Mouse (Mus musculus): Measurements from ENCODE around the gene Gli1. TPM values are rescaled to one million over a fixed set of nuclear protein-coding genes. Genes with fewer than 3 reads are reported as not detected.

Gli1 gene
- polyA plus RNA-seq (2012; rRNA removed) = 11.1 and 11.2 TPM in 2 replicates

DNA sequence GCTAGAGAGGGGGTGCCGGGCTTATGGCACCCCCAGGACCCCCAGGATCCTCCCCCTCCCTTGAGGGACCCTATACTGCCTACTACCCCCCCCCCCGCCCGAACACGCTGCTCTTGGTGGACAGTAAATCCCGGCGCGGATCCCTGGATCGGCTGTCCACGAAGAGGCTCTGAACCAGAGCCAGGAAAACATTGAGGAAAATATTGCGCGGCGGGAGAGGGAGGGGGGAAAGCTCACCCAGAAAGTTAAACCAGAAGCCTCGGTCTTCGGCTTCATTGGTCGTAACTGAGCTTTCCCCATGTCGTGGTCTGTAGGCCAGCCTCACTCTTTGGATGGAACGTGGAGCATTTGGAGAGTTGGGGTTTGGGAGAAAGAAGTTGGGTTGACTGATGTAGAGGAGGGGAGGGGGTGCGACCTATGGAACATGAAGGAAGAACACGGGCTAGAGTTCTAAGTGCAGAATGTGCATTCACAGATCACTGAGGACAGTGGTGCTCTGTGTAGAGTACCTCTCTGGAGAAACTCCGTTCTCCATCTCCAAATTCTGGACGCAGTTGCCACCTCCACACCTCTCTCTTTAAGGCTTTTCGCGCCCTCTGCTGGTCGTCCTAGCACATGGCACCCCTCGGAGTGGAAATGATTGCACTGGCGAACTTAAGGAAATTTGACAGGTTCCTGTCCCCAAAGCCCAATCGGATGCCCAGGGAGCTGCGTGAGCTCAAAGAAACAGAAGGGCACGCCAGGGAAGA, at the start of gene Gli1:
Gene Gli1, minus strand, starts transcription at position 84 of the 749 bp plus-strand sequence.
- H3K4me3 ChIP-seq (replicated peaks; ENCODE audit: extremely low read depth, low read depth, low read length) = peak within 1 kb of the TSS; percentile 64
- TF ChIP-seq POLR2A (IDR thresholded peaks at IDR 0.05; ENCODE audit: borderline replicate concordance, extremely low read depth, low read depth, low read length) (no peak; the same call in 1 of the 2 replicates), CTCF (IDR thresholded peaks at IDR 0.05; ENCODE audit: insufficient read depth, low read length) (peak; percentile 94)
- H3K4me1 ChIP-seq (ENCODE audit: control insufficient read depth, insufficient read depth, low read length) = peaks cover 2% of the 10 kb centered on the region; the same call in 1 of the 2 replicates
- WGBS = under 1% methylated on average over 29 of the region's 29 CpGs
- DNase-seq = peak; percentile 87

DNA sequence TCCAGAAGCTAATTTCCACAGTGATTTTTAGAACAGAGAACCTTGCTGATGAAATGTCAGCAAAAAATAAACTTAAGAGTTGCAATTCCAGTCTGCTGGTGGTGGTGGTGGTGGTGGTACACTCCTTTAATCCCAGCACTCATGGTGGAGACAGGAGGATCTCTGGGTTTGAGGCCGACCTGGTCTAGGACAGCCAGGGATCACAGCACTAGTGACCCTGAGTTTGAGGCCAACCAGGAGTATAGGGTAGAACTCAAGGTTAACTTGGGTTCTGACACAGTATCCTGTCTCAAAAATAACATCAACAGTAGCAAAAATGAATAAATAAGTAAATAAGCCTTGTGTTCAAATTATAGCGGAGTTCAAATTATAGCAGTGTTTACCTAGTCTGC, 40.0 kb upstream of the Gli1 start:
- WGBS = 45% methylated on average over 2 of the region's 2 CpGs
- peaks cover 11% of the 10 kb centered on the region for H3K4me1 ChIP-seq (ENCODE audit: control insufficient read depth, insufficient read depth, low read length)
- no peak for DNase-seq
- H3K4me3 ChIP-seq (replicated peaks; ENCODE audit: extremely low read depth, low read depth, low read length) = peak overlapping the region; percentile 24
- no peak for TF ChIP-seq POLR2A (IDR thresholded peaks at IDR 0.05; ENCODE audit: borderline replicate concordance, extremely low read depth, low read depth, low read length)
- TF ChIP-seq CTCF (IDR thresholded peaks at IDR 0.05; ENCODE audit: insufficient read depth, low read length) = no peak

DNA sequence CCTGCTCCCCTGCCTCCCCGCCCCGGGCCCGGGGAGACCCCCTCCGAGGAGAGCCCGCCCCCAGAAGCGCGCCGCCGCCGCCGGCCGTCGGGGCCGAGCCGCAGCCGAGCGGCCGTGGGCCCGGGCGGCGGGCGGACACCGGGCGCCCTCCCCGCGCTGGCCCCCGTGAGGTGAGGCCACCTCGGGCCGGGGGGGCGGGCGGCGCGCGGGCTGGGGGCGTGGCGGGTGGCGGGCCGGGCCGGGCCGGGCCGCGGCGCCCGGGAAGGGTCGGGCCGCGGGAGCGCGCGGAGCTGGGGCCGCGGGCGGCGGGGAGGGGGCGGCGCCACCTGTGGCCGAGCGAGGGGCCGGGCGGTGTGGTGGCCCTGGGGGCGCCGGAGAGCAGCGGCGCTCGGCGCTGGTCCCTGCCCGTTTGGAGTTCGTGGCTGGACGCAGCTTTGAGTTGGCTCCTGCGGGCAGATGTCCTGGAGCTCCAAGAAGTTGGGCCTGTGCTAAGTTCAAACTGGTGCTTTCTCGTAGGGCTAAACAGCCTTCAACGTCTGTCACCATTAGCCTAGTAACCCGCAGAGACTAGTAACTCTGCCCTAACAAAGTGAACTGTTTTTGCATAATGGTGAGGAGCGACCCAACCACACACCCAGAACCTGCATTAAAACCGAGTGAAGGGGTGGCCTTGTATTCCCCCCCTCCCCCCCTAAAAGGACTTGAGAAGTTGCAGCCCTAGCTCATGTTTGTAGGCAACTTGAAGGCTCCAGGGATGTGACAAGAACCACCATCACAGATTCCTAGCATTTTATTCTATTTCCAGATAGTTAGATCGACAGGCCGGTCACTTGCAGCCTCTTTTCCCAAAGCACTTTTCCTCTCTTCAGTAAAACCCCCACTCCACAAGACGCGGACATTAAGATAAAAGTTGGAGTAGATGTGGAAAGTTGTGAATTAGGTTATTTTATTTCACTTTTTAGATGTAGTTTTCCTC, 39.3 kb upstream of the Gli1 start:
- DNase-seq = peak; percentile 65
- peaks cover 11% of the 10 kb centered on the region for H3K4me1 ChIP-seq (ENCODE audit: control insufficient read depth, insufficient read depth, low read length)
- TF ChIP-seq CTCF (IDR thresholded peaks at IDR 0.05; ENCODE audit: insufficient read depth, low read length) (no peak), POLR2A (IDR thresholded peaks at IDR 0.05; ENCODE audit: borderline replicate concordance, extremely low read depth, low read depth, low read length) (no peak)
- H3K4me3 ChIP-seq (replicated peaks; ENCODE audit: extremely low read depth, low read depth, low read length) = peak overlapping the region; percentile 86
- 6% methylated on average over 43 of the region's 79 CpGs for WGBS

DNA sequence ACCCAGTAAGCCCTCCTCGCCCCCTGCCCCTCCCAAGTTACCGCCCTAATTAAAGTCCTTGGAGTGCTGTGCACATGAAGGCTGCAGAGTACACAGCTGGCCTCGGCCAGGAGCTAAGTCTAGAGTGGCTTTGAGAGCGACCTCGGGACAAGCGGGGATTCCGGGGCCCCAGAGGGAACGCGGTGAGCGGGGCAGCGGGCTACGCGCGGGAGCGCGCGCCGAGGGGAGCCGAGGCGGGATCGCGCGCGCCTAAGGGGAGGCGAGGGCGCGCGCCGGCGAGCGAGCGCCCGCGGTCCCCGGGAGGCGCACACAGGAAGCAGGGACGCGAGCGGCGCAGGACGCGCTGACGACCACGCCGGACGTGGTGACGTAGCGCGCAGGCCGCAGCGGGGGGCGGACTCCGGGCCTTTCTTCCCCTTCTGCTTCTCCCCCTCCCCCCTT, 38.5 kb upstream of the Gli1 start, which contains the start of gene R3hdm2:
Gene R3hdm2, plus strand, starts transcription at position 77 of the 441 bp plus-strand sequence.
- H3K4me1 ChIP-seq (ENCODE audit: control insufficient read depth, insufficient read depth, low read length) = peaks cover 11% of the 10 kb centered on the region
- DNase-seq = peak; percentile 83
- WGBS = under 1% methylated on average over 53 of the region's 53 CpGs
- peak within 1 kb of the TSS; percentile 86 for H3K4me3 ChIP-seq (replicated peaks; ENCODE audit: extremely low read depth, low read depth, low read length)
- TF ChIP-seq CTCF (IDR thresholded peaks at IDR 0.05; ENCODE audit: insufficient read depth, low read length) (no peak), POLR2A (IDR thresholded peaks at IDR 0.05; ENCODE audit: borderline replicate concordance, extremely low read depth, low read depth, low read length) (peak; percentile 27; the same call in 1 of the 2 replicates)

DNA sequence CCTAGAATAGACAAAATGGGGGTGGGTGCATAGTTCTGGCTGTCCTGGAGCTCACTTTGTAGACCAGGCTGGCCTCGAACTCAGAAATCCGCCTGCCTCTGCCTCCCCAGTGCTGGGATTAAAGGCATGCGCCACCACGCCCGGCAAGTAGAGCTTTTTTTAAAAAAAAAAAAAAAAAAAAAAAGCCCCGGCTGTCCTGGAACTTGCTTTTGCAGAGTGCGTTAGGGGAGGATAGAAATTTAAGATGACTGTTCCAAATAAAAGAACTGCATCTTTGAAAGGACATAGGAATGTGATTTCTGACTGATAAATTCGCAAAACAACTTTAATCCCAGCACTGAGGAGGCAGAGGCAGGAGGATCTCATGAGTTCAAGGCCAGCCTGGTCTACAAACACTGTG, 37.9 kb upstream of the Gli1 start:
- peaks cover 10% of the 10 kb centered on the region for H3K4me1 ChIP-seq (ENCODE audit: control insufficient read depth, insufficient read depth, low read length)
- no peak for DNase-seq
- H3K4me3 ChIP-seq (replicated peaks; ENCODE audit: extremely low read depth, low read depth, low read length) = peak overlapping the region; percentile 86
- WGBS = 78% methylated on average over 8 of the region's 8 CpGs
- TF ChIP-seq POLR2A (IDR thresholded peaks at IDR 0.05; ENCODE audit: borderline replicate concordance, extremely low read depth, low read depth, low read length) (no peak), CTCF (IDR thresholded peaks at IDR 0.05; ENCODE audit: insufficient read depth, low read length) (no peak)

DNA sequence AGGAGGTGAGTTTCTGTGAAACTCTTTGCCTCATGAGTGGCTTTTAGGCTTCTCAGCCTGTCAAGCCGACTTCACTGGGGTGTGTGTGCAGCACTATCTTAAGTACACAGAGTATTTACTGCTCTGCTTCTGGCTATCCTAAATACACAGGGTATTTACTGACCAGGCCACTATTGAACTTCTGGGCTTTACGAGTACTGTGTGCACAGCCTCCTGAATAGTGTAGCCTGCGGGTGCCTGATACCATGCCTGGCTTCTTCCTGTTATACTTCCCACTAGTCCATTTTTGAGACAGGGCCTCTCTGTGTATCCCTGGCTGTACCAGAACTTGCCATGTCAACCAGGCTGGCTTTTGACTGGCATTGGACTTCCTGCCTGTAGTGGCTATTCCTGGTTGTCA, 35.9 kb upstream of the Gli1 start:
- peaks cover 8% of the 10 kb centered on the region for H3K4me1 ChIP-seq (ENCODE audit: control insufficient read depth, insufficient read depth, low read length)
- 57% methylated on average over 3 of the region's 3 CpGs for WGBS
- H3K4me3 ChIP-seq (replicated peaks; ENCODE audit: extremely low read depth, low read depth, low read length) = no peak overlapping the region
- TF ChIP-seq CTCF (IDR thresholded peaks at IDR 0.05; ENCODE audit: insufficient read depth, low read length) (no peak), POLR2A (IDR thresholded peaks at IDR 0.05; ENCODE audit: borderline replicate concordance, extremely low read depth, low read depth, low read length) (no peak)
- no peak for DNase-seq

DNA sequence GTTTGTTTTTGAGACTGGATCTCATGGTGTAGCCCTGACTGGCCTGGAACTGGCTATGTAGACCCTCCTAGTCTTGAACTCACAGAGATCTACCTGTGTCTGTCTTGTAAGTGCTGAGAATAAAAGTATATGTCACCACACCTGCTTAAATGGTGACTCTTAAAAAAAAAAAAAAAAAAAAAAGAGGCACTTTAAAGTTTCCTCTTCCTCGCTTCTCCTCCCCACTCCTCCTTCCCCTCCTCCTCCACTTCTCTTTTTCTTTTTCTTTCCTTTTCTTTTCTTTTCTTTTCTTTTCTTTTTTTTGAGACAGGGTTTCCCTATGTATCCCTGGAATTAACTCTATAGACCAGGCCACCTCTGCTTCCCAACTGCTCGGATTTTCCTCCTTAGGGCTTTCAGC, 29.2 kb upstream of the Gli1 start:
- Histone ChIP-seq H3K4me1 (ENCODE audit: control insufficient read depth, insufficient read depth, low read length) (no peaks in the 10 kb centered on the region), H3K4me3 (replicated peaks; ENCODE audit: extremely low read depth, low read depth, low read length) (no peak overlapping the region)
- no peak for DNase-seq
- WGBS = 73% methylated on average over 2 of the region's 2 CpGs
- no peak for TF ChIP-seq POLR2A (IDR thresholded peaks at IDR 0.05; ENCODE audit: borderline replicate concordance, extremely low read depth, low read depth, low read length)

DNA sequence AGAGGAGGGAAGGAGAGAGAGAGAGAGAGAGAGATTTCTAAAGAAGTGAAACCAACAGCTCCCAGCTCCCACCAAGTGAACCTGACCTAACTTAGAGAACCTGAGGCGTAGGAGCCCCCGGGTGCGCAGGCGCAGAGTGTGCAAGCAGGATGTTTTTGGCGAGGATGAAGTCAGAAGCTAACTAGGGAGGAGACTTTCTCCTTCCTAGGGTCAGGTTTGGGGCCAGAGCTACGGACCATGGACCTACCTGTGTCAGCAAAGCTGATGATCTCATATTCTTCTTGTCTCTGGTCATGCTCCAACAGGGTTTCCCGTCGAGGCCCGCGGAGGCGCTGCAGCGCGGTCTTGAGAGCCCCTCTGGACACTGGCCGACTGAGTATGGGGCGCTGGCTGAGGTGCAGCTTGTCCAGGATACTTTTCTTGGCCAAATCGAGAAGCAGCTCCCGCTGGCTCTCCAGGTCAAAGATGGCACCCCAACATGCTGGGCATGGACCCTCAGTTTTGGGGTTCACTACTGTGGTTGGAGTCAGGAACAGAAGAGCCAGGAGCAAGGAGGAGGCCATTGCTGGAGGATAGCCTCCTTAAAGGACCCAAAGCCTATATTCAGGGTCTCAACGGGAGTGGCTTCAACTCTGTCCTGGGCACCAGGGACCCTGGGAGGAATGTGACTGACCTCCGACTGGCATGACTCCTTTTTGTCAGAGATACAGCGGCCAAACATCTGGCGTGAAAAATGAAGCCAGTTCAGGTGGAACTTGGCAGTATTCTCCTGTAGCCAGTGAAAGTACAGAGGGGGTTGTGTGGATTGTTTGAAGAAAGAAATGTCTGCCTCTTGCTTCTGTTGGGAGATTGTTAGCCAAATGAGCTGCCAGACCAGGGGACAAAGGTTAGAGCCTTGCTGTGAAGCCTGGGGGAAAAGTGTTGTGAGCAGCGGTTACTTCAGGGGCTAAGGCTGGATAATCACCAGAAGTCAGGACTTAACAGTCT, 28.4 kb upstream of the Gli1 start, which contains the start of gene Inhbc:
Gene Inhbc, minus strand, starts transcription at position 598 of the 987 bp plus-strand sequence.
- no peak for DNase-seq
- TF ChIP-seq CTCF (IDR thresholded peaks at IDR 0.05; ENCODE audit: insufficient read depth, low read length) = no peak
- no peak for TF ChIP-seq POLR2A (IDR thresholded peaks at IDR 0.05; ENCODE audit: borderline replicate concordance, extremely low read depth, low read depth, low read length)
- 74% methylated on average over 22 of the region's 22 CpGs for WGBS
- no peaks in the 10 kb centered on the region for H3K4me1 ChIP-seq (ENCODE audit: control insufficient read depth, insufficient read depth, low read length)
- no peak within 1 kb of the TSS for H3K4me3 ChIP-seq (replicated peaks; ENCODE audit: extremely low read depth, low read depth, low read length)

Measured in lung, adult 2 months (tissue).